14 mouse cellular contexts compared by ENCODE assay signal in the genomic region with DNA sequence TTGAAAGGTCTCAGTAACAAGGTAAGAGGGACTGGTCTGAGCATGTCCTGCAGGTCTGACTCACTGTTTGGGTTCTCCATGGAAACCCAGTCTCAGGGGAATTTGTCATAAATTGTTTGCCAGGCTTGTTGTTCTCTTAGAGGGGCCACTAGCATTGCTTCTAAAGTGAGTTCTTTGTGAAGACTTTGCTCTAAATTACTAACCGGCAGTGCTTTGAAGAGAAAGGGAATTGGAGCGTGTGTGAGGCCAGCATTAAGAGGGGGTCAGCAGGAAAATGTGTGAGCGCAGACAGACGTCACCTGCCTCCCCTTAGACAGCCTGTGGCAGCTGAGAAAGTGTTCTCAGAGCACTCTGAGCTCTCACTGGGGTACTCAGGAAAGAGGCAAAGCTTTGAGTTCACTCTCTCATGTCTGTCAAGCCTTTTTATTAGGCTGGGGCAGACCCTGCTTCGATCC.
A peak's percentile ranks its signal among the peaks of the same experiment; 100 is the strongest.
DNase-seq lines count a peak whose midpoint lies in the region; ATAC-seq lines count a peak whose summit lies in the region.
"Had no signal": no experiment of that assay in that cellular context is flagged by ENCODE, and none has a peak within 500 bp of the region (broad histone marks: within the 10 kb centered on the region; RNA-seq: fewer than 3 reads in every experiment).

No protein-coding gene starts in this region.

- H3K9me3 ChIP-seq in forebrain, embryonic 11.5 days (ENCODE audit: control insufficient read depth, low read length), result no peaks in the 10 kb centered on the region
- H3K9me3 ChIP-seq in limb, embryonic 12.5 days, result no peaks in the 10 kb centered on the region
- H3K9me3 ChIP-seq: heart, embryonic 15.5 days had no signal

- peak; percentile 92 for ATAC-seq in forebrain, embryonic 11.5 days (replicated peaks; ENCODE audit: low FRiP score)
- ATAC-seq in limb, embryonic 12.5 days (ENCODE audit: insufficient number of reproducible peaks, insufficient read depth, low FRiP score, low TSS enrichment, low read depth), result peak; percentile 71; the same call in 1 of the 2 replicates

- intact Hi-C loops in left cerebral cortex, postnatal 10 days (cut with DNase I), result no loop called here

- no peak overlapping the region for H3K4me3 ChIP-seq in forebrain, embryonic 11.5 days (ENCODE audit: low read depth, low read length)
- no peak overlapping the region for H3K4me3 ChIP-seq in limb, embryonic 12.5 days (replicated peaks)
- H3K4me3 ChIP-seq: heart, embryonic 15.5 days had no signal

- H3K4me2 ChIP-seq in forebrain, embryonic 11.5 days (ENCODE audit: low read depth, low read length, severe bottlenecking), result no peak overlapping the region
- peak overlapping the region; percentile 30 for H3K4me2 ChIP-seq in limb, embryonic 12.5 days
- H3K4me2 ChIP-seq: heart, embryonic 15.5 days had no signal

- peaks cover 4% of the 10 kb centered on the region; the same call in 1 of the 2 replicates for H3K4me1 ChIP-seq in forebrain, embryonic 11.5 days (replicated peaks; ENCODE audit: control insufficient read depth, insufficient read depth, low read length)
- peaks cover 33% of the 10 kb centered on the region for H3K4me1 ChIP-seq in limb, embryonic 12.5 days (replicated peaks)

- WGBS in forebrain, embryonic 11.5 days, result 1% methylated on average over 5 of the region's 5 CpGs
- WGBS in limb, embryonic 12.5 days, result 8% methylated on average over 5 of the region's 5 CpGs

- no peaks in the 10 kb centered on the region for H3K27me3 ChIP-seq in forebrain, embryonic 11.5 days (ENCODE audit: control insufficient read depth, insufficient read depth, low read length)
- no peaks in the 10 kb centered on the region for H3K27me3 ChIP-seq in limb, embryonic 12.5 days
- H3K27me3 ChIP-seq: heart, embryonic 15.5 days had no signal

- H3K36me3 ChIP-seq in forebrain, embryonic 11.5 days (ENCODE audit: control insufficient read depth, insufficient read depth, low read length), result no peaks in the 10 kb centered on the region
- no peaks in the 10 kb centered on the region for H3K36me3 ChIP-seq in limb, embryonic 12.5 days
- H3K36me3 ChIP-seq: heart, embryonic 15.5 days had no signal

- H3K9ac ChIP-seq in forebrain, embryonic 11.5 days (ENCODE audit: low read length), result no peak overlapping the region
- H3K9ac ChIP-seq in limb, embryonic 12.5 days (replicated peaks), result no peak overlapping the region
- H3K9ac ChIP-seq: heart, embryonic 15.5 days had no signal

- peak; percentile 23 to 39 for DNase-seq in urinary bladder, postnatal 36 days (ENCODE audit: low spot score in 2 of 2)
- DNase-seq in urinary bladder, adult 2 months (ENCODE audit: low spot score), result no peak
- peak; percentile 74 for DNase-seq in forebrain, embryonic 11.5 days (ENCODE audit: low spot score)
- DNase-seq in retina, postnatal 1 day, result peak; percentile 78
- no peak for DNase-seq in left cerebral cortex, postnatal 10 days (ENCODE audit: extremely low spot score in 1 of 2, low spot score in 2 of 2)
- no peak for DNase-seq in cerebellum, adult 11-12 months
- DNase-seq in adrenal gland, adult 2 months, result no peak
- DNase-seq: adrenal gland, adult 8-10 months; cerebellum, adult 11 months; left cerebral cortex, postnatal 4 days; lung, postnatal 14 days; thymus, postnatal 25 days had no signal

- H3K27ac ChIP-seq in forebrain, embryonic 11.5 days (ENCODE audit: low read depth, low read length), result peak overlapping the region; percentile 73
- peak overlapping the region; percentile 83 for H3K27ac ChIP-seq in limb, embryonic 12.5 days
- H3K27ac ChIP-seq: heart, embryonic 15.5 days had no signal

Comparison
In these comparisons a context has a peak if more than half of its experiments do, and no peak if none do; other contexts are left out.
1. DNase-seq: peak in urinary bladder, postnatal 36 days (2 of 2), forebrain, embryonic 11.5 days (single experiment) and retina, postnatal 1 day (single experiment); none in urinary bladder, adult 2 months (single experiment), left cerebral cortex, postnatal 10 days (0 of 2), cerebellum, adult 11-12 months (single experiment) and adrenal gland, adult 2 months (single experiment).